Mouse (Mus musculus): ENCODE data around the gene Kctd19. TPM values are rescaled to one million over a fixed set of nuclear protein-coding genes. Genes with fewer than 3 reads are reported as not detected.

Kctd19 gene
- polyA plus RNA-seq, 2 experiments: not detected

- DNase-seq (ENCODE audit: low read depth in 3 of 3, low spot score in 3 of 3): no peak
- no peaks in the 10 kb centered on the region for H3K36me3 ChIP-seq (replicated peaks; ENCODE audit: control insufficient read depth, insufficient read depth, low read depth)
- H3K4me1 ChIP-seq (replicated peaks; ENCODE audit: control insufficient read depth in 2 of 2, insufficient read depth in 2 of 2, low read length in 1 of 2): no peaks in the 10 kb centered on the region
- H3K27ac ChIP-seq: no peak overlapping the region
- no peaks in the 10 kb centered on the region for H3K27me3 ChIP-seq (ENCODE audit: control insufficient read depth, insufficient read depth, low read length)
- no peak overlapping the region for H3K9ac ChIP-seq (replicated peaks)
- TF ChIP-seq CTCF (IDR thresholded peaks at IDR 0.05; ENCODE audit: low read depth): no peak
- TF ChIP-seq EP300 (IDR thresholded peaks at IDR 0.05; ENCODE audit: low read depth): no peak
- ATAC-seq (ENCODE audit: insufficient read depth): no peak
- H3K4me2 ChIP-seq (ENCODE audit: low read depth): no peak overlapping the region
- 26% methylated on average over 6 of the region's 6 CpGs for WGBS (ENCODE audit: insufficient replicate concordance)
- no peaks in the 10 kb centered on the region for H3K9me3 ChIP-seq (ENCODE audit: control insufficient read depth, low read length)
- H3K4me3 ChIP-seq (ENCODE audit: insufficient read depth in 1 of 2, low read depth in 2 of 2, low read length in 2 of 2): no peak overlapping the region
Observed at GRCm38 (mm10) chr8:105426878-105427277, 13.6 kb upstream of the Kctd19 start.

- no peak for TF ChIP-seq CTCF (IDR thresholded peaks at IDR 0.05; ENCODE audit: low read depth)
- no peak for TF ChIP-seq EP300 (IDR thresholded peaks at IDR 0.05; ENCODE audit: low read depth)
- Histone ChIP-seq H3K27ac (no peak overlapping the region), H3K4me1 (replicated peaks; ENCODE audit: control insufficient read depth in 2 of 2, insufficient read depth in 2 of 2, low read length in 1 of 2) (no peaks in the 10 kb centered on the region), H3K4me3 (ENCODE audit: insufficient read depth in 1 of 2, low read depth in 2 of 2, low read length in 2 of 2) (no peak overlapping the region), H3K27me3 (ENCODE audit: control insufficient read depth, insufficient read depth, low read length) (no peaks in the 10 kb centered on the region; the same call in 1 of the 2 replicates), H3K9me3 (ENCODE audit: control insufficient read depth, low read length) (no peaks in the 10 kb centered on the region), H3K4me2 (ENCODE audit: low read depth) (no peak overlapping the region), H3K9ac (replicated peaks) (no peak overlapping the region), H3K36me3 (replicated peaks; ENCODE audit: control insufficient read depth, insufficient read depth, low read depth) (no peaks in the 10 kb centered on the region)
- DNase-seq (ENCODE audit: low read depth in 3 of 3, low spot score in 3 of 3) (no peak), ATAC-seq (ENCODE audit: insufficient read depth) (no peak)
- 41% methylated on average over 1 of the region's 1 CpGs for WGBS (ENCODE audit: insufficient replicate concordance)
Observed at GRCm38 (mm10) chr8:105422006-105422405, 8.7 kb upstream of the Kctd19 start.

- Histone ChIP-seq H3K36me3 (replicated peaks; ENCODE audit: control insufficient read depth, insufficient read depth, low read depth) (no peaks in the 10 kb centered on the region), H3K4me3 (ENCODE audit: insufficient read depth in 1 of 2, low read depth in 2 of 2, low read length in 2 of 2) (no peak overlapping the region), H3K4me1 (replicated peaks; ENCODE audit: control insufficient read depth in 2 of 2, insufficient read depth in 2 of 2, low read length in 1 of 2) (no peaks in the 10 kb centered on the region), H3K27me3 (ENCODE audit: control insufficient read depth, insufficient read depth, low read length) (no peaks in the 10 kb centered on the region; the same call in 1 of the 2 replicates), H3K9me3 (ENCODE audit: control insufficient read depth, low read length) (no peaks in the 10 kb centered on the region), H3K27ac (no peak overlapping the region), H3K9ac (replicated peaks) (no peak overlapping the region), H3K4me2 (ENCODE audit: low read depth) (no peak overlapping the region)
- ATAC-seq (ENCODE audit: insufficient read depth) (no peak), DNase-seq (ENCODE audit: low read depth in 3 of 3, low spot score in 3 of 3) (no peak)
- 74% methylated on average over 4 of the region's 4 CpGs for WGBS (ENCODE audit: insufficient replicate concordance)
- no peak for TF ChIP-seq EP300 (IDR thresholded peaks at IDR 0.05; ENCODE audit: low read depth)
Observed at GRCm38 (mm10) chr8:105419800-105420199, 6.5 kb upstream of the Kctd19 start.

DNA sequence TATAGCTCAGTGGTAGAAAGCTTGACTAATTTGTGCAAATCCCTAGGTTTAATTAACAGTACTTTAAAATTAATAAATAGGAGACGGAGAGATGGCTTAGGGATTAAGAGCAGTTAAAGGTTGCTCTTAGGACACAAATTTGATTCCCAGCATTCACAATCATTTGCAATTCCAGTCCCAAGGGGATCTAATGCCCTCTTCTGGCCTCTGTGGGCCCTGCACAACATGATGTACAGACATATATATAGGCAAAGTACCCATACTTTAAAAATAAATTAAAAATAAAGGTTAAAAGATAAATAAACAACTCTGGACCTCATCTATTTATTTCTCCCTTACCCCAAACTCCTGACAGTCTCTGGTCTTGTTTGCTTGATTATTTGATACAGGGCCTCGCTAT is 5.7 kb upstream of the Kctd19 start:
- Histone ChIP-seq H3K27ac (no peak overlapping the region), H3K4me1 (replicated peaks; ENCODE audit: control insufficient read depth in 2 of 2, insufficient read depth in 2 of 2, low read length in 1 of 2) (no peaks in the 10 kb centered on the region), H3K9ac (replicated peaks) (no peak overlapping the region), H3K4me3 (ENCODE audit: insufficient read depth in 1 of 2, low read depth in 2 of 2, low read length in 2 of 2) (no peak overlapping the region), H3K4me2 (ENCODE audit: low read depth) (no peak overlapping the region), H3K9me3 (ENCODE audit: control insufficient read depth, low read length) (no peaks in the 10 kb centered on the region), H3K27me3 (ENCODE audit: control insufficient read depth, insufficient read depth, low read length) (peaks cover 7% of the 10 kb centered on the region), H3K36me3 (replicated peaks; ENCODE audit: control insufficient read depth, insufficient read depth, low read depth) (no peaks in the 10 kb centered on the region)
- DNase-seq (ENCODE audit: low read depth in 3 of 3, low spot score in 3 of 3): no peak
- 63% methylated on average over 2 of the region's 2 CpGs for WGBS (ENCODE audit: insufficient replicate concordance)
- TF ChIP-seq EP300 (IDR thresholded peaks at IDR 0.05; ENCODE audit: low read depth) (no peak), CTCF (IDR thresholded peaks at IDR 0.05; ENCODE audit: low read depth) (peak; percentile 12; the same call in 1 of the 2 replicates)
- no peak for ATAC-seq (ENCODE audit: insufficient read depth)

DNA sequence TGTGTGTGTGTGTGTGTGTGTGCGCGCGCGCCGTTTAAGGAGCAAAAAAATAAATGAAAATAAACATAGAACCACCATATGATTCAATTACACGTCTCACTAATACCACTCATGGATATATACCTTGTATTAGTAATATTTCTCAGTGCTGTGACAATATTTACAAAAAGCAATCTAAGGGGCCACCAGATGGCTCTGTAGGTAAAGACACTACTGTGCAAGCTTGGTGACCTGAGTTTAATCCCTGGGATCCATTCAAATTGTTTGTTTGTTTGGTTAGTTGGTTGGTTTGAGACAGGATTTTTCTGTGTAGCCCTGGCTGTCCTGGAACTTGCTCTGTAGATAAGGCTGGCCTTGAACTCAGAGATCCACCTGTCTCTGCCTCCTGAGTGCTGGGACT is 3.4 kb downstream of the Kctd19 start:
- no peak for ATAC-seq (ENCODE audit: insufficient read depth)
- Histone ChIP-seq H3K4me3 (ENCODE audit: insufficient read depth in 1 of 2, low read depth in 2 of 2, low read length in 2 of 2) (no peak overlapping the region), H3K4me1 (replicated peaks; ENCODE audit: control insufficient read depth in 2 of 2, insufficient read depth in 2 of 2, low read length in 1 of 2) (peaks cover 0 to 3% of the 10 kb centered on the region in 2 experiments; a peak in 1 of 4 replicates), H3K9me3 (ENCODE audit: control insufficient read depth, low read length) (no peaks in the 10 kb centered on the region), H3K27me3 (ENCODE audit: control insufficient read depth, insufficient read depth, low read length) (peaks cover 21% of the 10 kb centered on the region), H3K9ac (replicated peaks) (no peak overlapping the region), H3K27ac (no peak overlapping the region), H3K4me2 (ENCODE audit: low read depth) (no peak overlapping the region), H3K36me3 (replicated peaks; ENCODE audit: control insufficient read depth, insufficient read depth, low read depth) (no peaks in the 10 kb centered on the region)
- DNase-seq (ENCODE audit: low read depth in 3 of 3, low spot score in 3 of 3): no peak
- no peak for TF ChIP-seq EP300 (IDR thresholded peaks at IDR 0.05; ENCODE audit: low read depth)
- TF ChIP-seq CTCF (IDR thresholded peaks at IDR 0.05; ENCODE audit: low read depth): no peak
- WGBS (ENCODE audit: insufficient replicate concordance): 88% methylated on average over 6 of the region's 6 CpGs

Measured in liver, embryonic 14.5 days (tissue).